Mouse (Mus musculus) ovary, postnatal 14 days (tissue): ENCODE measurements around the gene Tars2.
"Not testable (repeated sequence)": the region's sequence is repeated elsewhere in the genome, so short reads cannot be mapped to it uniquely, and the experiment has no call there.

ENCODE experiments used
- DNase-seq: peaks from one replicate; pipeline ENCODE4 v3.0.0; 2022; ENCODE audit warnings: low spot score

Tars2 gene

GRCm38 (mm10) chr3:95695796-95696195 lies 64.2 kb downstream of the Tars2 start:
- DNase-seq, result no peak

DNA sequence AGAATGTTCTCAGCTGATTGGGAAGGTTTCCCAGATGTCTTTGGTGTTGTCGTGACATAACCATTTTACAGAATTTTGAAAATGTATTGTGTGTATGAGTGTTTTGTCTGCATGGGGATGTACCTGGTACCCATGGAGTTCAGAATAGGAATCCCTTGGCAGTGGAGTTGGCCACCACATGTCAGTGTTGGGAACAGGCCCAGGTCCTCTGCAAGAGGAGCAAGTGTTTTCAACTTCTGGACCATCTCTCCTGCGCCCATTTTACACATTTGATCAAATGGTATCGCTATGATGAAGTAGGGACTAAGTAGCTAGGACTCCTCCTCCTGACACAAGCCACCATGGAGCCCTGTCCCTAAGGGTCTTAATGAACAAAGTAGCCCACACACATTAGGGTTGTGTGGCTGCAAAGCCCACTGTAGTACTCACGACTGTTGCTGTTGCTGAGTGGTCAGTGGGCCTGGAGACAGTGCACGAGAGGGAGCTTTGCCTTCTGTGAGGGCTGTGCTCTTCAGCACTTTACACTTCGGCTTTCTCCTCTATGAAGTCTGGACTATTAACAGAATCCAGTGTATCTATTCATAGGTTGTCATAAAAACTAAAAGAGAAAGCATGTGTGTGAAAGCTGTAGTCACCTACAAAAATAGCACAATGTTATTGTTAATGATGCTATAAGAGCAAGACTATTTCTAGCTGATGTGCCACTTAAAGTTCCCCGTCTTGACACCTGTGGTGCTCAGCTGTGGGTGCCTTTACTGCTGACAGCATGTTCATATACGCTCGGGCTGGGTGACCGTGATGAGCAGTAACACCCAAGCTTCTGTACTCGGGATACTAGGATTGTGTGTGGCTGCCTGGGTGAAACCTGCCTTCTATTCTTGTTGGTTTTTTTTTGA lies 65.0 kb downstream of the Tars2 start:
- DNase-seq, result no peak

- DNase-seq, result no peak
Observed at GRCm38 (mm10) chr3:95693821-95694807, 65.9 kb downstream of the Tars2 start.

DNA sequence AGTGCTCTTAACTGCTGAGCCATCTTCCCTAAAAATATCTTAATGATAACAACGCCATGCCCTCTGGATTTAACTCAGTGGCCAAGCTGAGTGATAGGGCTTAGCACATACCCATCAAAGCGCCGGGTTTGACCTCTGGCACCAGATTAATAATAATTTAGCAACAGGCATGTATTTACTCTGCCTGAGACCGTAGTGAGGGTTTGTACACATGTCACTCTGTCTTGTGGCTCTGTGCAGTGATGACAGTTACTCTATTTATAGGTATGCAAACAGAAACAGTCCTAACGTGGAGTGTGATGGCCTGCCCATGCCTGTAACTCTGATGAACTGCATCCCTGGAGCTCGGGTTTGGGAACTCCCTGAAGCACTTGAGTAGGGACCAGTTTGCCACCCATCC lies 67.3 kb downstream of the Tars2 start:
- no peak for DNase-seq

DNA sequence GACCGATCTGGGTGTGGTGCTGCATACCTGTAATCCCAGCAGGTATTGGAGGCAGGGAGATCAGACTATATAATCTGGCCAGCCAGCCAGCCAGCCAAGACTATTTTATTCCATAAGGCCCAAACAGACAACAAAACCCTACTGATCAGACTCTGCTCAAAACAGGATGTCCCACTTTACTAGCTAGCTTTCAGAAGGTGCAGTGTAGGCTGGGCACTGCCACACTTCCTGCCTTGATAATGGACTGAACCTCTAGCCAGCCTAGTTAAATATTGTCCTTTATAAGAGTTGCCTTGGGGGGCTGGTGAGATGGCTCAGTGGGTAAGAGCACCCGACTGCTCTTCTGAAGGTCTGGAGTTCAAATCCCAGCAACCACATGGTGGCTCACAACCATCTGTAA lies 69.5 kb downstream of the Tars2 start:
- not testable (repeated sequence) for DNase-seq
